Mouse (Mus musculus): ENCODE measurements around the gene Vmp1.
A peak's percentile ranks its signal among the peaks of the same experiment; 100 is the strongest.

The Vmp1 gene

DNA sequence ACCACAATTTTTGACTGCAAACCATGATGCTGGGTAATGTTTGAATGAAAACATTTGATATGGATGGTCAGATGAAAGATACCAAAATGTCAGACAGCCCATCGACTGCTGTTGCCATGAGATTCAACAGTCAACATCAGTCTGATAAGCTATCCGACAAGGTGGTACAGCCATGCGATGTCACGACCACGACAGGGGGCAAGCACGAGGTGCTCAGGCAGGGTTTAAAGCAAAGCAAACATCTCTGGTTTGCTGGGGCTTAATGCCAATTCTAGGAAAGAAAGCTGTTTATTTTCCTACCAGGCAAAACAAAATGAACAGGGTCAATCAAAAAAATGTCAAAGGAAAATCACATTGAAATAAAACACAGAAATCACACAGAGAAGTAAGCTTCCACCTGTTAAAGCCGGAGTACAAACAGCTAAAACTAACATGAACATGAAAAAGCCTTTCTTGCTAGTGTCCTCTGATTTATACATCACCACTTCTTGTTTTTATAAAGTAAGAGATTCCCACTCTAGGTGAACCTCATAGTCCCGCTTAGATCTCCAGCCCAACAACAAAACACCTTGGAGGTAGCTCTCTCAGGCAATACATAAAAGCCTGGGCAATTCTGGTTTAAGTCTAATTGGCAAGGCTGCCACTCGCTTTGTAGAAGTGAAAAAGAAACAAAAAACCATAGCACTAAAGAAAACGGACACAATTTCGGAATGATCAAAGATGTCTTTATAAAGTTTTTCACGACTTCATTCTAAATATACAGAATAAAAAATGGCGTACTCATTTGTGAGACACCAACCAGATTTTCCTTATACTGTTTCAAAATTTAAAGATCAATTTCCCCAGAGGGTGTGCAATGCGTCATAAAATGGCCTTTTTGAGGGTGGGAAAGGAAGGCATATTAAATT is 99.4 kb downstream of the Vmp1 start:
- no peak for DNase-seq

DNA sequence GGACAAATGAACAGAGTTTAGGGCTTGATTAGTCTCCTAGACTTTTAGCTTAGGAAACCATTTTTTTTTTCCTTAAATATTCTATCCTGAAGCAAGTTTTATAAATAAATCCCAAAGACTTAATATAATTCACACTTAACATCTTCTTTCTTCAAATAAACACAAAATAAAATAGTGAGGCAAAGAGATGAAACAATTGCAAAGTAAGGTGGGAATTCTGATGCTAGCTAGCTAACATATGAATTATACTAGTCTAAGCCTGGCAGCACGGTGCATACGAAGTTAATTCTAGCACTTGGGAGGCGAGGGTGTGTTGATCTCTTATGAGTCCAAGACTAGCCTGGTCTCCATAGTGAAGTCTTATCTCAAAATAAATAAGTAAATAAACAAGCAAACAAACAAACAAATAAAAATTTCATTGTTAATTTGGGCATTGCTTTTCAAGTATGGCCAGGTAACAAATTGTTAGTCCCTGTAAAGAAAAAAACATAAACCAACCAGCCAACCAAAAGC is 100.3 kb downstream of the Vmp1 start:
- DNase-seq, result no peak

GRCm38 (mm10) chr11:86582543-86583260 is 100.9 kb downstream of the Vmp1 start:
- DNase-seq, result no peak

DNA sequence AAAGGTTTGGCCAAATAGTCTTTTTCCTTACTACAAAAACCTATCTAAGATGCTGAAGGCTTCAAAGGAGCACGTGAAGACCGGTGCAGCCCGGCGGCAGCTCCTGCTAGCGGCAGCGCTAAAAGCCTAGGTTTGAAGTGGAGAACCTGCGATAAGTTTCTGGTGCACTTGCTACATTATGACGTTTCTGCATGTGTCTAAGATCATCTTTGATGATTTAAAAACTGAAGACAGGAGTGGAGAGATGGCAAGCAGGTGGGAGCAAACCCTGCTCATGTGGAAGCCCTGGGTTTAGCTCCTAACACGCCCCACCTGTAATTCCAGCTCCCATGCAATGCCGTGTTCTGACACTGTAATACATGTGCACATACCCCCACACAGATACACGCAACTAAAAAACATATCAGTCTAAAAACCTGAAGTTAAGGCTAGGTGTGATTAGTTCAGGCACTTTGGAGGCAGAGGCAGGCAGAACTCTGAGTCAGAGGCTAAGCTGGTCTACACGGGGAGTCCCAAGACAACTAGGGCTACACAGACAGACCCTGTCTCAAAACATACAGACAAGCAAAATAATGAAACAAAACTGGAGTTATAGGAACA is 101.6 kb downstream of the Vmp1 start:
- DNase-seq, result no peak

DNA sequence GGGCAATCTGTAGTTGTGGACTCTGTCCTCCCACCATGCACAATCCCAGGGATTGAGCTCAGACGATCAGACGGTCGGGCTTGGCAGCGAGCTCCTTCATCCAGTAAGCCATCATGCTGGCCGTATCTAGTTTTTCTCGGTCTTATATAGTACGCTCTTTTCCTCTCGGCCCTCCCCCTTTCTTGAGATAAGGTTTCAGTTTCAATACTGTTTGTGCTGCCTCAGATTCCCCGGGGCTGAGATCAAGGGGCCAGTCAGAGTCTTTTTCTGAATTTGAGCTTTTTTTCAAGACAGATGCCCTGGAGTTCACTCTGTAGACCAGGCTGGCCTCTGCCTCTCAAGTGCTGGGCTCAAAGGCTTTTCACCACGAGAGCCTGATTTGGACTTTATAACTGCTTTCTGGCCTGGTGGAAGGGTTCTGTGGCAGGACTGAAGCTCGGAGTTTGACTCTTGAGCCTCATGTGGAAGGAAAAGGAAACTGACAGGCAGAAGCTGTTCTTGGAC is 102.3 kb downstream of the Vmp1 start:
- DNase-seq, result peak; percentile 59 to 64

- DNase-seq, result peak; percentile 63 to 79
These were observed 103.1 kb downstream of the Vmp1 start for GRCm38 (mm10) chr11:86580319-86581113.

GRCm38 (mm10) chr11:86579731-86580318 is 103.8 kb downstream of the Vmp1 start:
- DNase-seq, result no peak

DNA sequence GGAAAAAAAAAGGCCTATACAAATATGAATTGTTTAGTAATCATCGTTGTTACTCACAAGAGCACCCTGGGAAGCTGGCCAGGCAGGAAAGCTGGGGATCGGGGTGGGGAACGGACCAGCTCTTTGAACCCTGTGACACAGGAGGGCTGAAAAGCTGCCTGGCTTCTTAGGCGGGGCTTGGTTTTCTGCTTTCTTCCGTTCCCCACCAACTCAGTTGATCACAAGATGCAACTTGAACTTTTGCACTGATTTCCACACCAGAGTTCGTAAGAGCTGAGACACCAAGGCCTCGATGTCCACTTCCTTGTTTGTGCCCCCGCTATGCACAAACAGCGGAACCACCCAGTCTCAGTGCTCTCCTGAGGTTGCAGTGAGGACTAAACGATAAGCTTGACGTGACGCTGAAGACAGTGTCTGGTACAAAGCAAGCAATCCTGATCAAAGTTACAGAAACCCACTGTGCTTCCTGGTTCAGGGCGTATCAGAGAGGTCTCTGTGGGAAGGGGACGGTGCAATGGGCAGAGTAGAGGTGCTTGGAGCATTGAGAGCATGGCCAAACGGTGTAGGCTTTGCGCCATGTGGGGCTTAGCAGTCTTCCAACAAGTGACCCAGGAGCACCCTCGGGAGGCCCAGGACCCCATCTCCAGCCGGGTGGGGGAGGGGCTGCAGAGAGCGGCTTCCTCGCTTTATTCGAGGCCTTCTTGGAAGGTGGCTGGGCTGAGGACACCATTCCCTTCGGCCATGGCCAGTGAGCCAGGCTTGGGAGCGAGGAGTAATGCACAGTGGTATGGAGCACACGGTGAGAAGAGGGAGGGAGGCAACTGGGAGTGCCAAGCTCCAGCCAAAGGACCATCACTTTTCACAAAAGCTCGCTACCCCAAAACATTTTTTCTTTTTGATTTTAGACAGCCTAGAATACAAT is 104.6 kb downstream of the Vmp1 start:
- DNase-seq, result peak; percentile 89 to 92

DNA sequence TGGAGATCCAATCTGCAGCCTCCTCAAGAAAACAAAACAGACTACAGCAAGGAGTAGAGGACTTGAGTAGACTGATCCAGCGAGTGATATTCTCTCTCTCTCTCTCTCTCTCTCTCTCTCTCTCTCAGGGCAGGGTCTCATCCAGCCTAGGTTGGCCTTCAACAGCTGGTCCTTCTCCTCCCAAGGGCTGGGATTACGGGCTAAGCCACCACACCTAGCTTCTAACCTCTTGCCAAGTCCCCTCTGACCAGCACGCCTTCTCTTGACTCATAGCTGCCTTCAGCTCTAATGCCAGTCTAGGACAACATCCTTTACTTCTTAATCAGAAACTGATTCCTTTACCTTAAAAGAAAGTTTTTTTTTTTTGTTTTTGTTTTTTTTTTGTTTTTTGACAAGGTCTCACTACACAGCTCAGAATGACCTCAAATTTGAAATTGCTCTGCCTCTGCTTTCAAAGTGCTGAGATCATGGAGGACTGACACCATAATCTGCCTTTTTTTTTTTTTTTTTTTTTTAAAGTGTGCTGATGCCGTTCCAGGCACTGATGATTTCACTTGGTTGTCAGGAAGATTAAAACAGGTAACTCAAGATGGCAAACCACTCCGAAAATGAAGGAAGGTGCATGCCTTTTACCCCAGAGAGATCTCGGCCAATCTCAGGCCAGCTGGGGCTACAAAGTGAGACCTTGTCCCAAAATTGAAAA is 105.4 kb downstream of the Vmp1 start:
- no peak for DNase-seq

GRCm38 (mm10) chr11:86577231-86577630 is 106.4 kb downstream of the Vmp1 start:
- peak; percentile 74 to 80 for DNase-seq

DNA sequence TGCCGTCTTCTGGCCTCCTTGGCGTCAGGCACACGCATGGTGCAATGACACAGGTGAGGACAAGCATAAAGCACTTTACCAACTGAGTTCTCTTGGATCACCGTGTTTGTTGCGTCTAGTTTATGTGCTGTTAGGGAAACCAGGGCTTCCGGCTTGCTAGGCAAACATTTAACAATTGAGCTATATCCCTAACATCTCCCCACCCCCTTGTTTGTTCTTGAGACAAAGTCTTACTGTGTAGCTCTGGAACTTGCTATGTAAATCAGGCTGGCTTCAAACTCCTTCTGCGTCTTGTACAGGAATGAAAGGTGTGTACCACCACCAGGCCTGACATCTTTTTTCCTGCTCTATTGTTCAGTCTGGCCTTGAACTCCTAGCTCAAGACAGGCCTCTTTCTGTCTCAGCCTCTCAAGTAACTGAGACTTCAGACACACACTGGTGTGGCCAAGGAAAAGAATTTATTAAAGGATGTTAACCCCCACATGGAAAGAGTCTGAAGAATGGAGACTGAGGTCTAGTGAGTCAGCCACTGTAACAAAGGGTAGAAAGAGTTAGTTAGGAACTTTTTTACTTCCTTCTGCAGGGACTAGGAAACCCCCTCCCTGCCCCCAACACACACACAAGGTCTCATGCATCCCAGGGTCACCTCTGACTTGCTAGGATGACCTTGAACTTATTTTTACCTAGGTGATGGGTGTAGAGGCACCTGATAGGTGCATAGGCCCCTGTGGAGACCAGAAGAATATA is 107.8 kb downstream of the Vmp1 start:
- peak in 1 of 2 experiments; percentile 68 for DNase-seq

GRCm38 (mm10) chr11:86574408-86574807 is 109.2 kb downstream of the Vmp1 start:
- DNase-seq, result no peak

DNA sequence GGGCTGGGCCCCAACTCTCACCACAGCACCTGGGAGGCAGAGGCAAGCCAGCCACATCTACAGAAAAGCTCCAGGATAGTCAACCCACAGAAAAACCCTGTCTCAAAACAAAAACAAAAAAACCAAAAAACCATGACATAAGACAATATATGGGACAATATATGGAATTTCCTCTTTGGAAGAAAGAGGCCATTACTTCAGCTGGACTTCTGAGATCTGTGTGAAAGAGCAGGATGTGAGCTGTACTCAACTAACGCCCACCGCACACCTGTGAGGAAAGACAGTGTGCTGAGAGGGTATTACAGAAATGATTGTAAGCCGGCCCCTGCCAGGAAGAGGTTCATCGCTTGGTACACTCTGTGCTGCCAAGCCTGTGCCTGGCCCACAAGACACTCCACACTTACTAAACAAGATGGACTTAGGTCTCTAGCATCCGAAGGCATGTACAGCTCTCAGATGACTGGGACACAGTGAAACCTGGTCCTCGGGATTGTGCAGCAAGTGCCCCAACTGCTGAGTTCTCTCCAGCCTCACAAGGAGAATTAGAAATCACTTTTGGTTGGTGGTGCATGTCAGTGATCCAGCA is 109.9 kb downstream of the Vmp1 start:
- no peak for DNase-seq

DNA sequence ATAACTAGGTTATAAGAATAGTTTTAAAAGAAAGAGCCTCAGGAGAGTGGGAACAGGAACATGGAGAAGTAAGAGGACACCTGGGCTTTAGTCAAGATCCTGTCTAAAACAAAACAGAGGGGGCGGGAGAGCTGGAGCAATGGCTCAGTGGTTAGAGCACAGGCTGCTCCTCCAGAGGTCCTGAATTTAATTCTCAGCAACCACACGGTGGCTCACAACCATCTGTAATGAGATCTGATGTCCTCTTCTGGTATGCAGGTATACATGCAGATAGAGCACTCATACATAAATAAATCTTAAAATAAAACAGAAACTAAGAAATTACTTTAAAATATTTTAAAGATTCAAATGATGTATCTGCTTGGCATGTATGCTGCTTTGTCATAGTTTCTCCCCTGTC is 111.0 kb downstream of the Vmp1 start:
- DNase-seq, result no peak

DNA sequence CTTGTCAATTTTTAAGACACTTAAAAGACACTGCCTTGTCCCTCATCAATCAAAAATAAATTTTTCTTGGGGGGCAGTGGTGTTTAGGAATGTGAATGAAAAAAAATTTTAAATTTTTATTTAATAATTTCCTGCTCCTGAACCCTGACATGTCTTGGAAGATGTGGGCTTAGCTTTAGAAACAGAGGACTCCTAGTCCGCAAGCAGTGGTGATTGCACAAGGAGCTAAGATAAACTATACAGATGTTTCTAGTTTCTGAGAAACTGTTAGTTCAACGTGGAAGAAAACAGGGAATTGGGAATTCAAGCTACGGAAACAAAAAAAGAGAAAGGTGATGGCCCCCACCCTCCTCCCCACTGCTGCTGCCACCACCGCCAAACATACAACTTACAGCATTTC is 111.8 kb downstream of the Vmp1 start:
- DNase-seq, result no peak

DNA sequence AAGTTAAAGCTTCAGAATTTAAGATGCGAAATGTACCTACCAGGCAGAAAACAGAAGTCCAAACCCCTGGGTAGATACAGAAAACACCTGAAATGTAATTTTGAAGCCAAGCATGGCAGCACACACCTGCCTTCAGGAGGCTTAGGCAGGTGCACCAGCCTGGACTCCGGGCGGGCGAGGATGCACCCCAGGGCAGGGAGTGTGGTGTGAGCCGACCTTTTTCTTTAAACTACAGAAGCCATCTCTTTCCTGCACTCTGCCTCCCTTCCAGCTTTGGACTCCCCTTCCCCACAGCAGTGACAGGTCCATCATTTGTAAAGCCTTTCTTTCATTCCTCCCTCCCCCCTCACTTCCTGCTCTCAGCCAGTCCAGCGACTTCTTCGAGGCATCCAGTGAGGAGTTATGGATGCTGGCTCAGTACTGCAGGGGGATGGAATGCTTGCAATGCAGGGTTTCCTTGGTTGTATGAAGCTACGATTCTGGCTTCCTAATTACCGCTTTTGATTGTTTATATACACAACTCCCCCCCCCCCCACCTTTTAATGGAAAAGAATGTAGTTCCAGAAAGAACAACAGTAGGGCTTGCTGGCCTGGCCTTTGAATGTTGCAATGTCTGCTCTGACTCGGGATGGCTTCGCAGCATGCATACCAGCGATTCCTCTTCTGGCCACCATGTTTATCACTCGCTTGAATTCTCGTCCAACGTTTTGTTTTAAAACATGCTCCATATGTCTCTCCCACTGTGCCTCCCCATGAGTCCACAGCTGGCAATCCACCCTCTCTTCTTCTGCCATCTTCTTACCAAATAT is 112.4 kb downstream of the Vmp1 start:
- DNase-seq, result no peak

GRCm38 (mm10) chr11:86570261-86570746 is 113.3 kb downstream of the Vmp1 start:
- no peak for DNase-seq

- no peak for DNase-seq
These were observed 115.2 kb downstream of the Vmp1 start for GRCm38 (mm10) chr11:86568425-86568824.

Measured in lung, adult 18-20 months (tissue).